Mouse (Mus musculus) kidney, postnatal 36 days (tissue): ENCODE data around the gene Zfp418.
"Not testable (repeated sequence)": the region's sequence is repeated elsewhere in the genome, so short reads cannot be mapped to it uniquely, and the experiment has no call there.

Source experiments
- DNase-seq, 2 experiments: peaks; one replicate each; pipeline ENCODE4 v3.0.0; 2021 to 2022; ENCODE audit warnings: mixed read lengths in 2 of 2

Zfp418 gene

DNA sequence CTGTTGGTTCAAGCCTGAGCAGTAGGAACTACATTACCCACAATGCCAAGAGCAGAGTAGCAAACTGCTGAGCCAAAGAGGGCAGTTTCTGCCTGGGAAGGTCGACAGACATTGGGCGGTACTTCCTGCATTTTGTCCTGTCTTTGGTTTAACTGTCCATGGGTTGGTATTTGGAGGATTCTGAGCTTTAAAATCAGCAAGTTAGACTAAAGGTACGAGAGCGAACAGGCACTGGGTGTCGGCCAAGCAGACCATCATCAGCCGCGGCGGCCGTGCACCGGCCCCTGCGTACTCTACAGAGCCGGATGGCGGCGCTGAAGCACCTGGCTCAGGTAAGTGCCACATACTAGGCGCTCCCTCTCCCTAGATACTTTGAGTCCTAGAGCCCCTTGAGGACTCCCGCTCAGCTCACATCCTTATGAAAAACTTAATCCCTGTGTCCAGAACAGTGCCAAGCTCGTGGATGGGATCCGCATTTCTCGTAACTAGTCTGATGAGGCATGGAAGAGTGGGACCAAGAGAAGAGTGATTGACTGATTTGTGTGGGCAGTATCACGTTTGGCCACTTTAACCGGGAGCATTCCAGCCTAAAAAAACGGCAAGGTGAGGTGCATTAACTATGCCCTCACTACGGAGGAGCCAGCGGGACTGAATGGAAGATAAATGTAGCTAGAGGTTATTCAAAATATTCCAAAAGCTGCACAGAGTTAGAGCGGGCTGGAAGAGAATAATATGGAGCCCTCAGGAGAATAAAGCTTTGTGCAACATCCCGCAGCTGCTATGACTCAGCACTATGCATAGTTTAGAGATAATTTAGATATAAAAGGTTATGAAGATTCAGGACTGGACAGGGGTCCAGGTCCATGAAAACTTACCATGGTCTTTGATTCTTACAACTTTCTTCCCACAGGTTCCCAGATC is at the start of gene Zfp418:
Zfp418 (plus strand) TSS at position 104 of the 921 bp plus-strand sequence.
- DNase-seq, result peak; percentile 71 to 86

DNA sequence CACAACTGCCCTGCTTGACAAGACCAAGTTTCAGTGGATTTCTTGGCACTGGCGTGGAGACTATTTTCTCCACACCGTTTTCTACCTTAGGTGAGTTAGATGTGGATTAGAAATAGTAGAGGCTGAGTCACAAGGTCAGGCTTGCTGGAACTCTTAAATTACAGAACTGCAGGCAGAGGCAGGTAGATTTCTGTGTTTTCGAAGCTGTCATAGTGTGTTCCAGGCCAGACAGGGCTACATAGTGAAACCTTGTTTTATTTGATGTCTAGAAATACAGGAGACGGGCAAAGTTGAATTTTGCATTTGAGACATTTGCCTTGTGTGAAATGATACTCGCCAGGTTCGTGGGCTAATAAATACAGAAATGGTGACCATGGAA is 49.5 kb upstream of the Zfp418 start:
- no peak for DNase-seq

DNA sequence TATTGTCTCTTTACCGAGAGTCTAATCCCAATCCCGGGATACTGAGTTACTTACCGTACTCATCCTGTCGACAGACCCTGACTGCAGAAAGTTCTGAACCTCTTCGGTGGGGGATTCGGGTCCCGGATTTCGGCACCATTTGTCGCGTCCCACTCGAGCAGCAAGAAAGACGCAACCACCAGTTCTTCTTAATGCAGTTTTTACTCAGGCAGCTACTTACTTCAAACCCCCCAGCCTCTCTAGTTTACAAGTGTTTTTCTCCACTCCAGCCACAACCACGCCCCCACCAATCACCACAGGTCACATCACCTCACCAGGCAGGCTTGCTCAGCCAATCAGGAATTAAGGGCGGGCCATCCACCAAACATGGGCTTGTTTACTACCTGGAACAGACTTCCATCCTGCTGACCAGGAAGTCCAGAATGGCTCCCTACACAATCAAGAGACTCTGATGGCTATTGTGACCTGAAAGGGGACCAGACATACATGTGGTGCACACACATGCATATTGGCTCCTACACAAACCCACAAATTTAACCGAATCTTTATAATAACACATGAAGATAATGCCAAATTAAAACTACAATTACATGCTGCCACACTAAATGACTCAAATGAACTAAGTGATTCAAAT is 40.5 kb upstream of the Zfp418 start:
- not testable (repeated sequence) for DNase-seq

DNA sequence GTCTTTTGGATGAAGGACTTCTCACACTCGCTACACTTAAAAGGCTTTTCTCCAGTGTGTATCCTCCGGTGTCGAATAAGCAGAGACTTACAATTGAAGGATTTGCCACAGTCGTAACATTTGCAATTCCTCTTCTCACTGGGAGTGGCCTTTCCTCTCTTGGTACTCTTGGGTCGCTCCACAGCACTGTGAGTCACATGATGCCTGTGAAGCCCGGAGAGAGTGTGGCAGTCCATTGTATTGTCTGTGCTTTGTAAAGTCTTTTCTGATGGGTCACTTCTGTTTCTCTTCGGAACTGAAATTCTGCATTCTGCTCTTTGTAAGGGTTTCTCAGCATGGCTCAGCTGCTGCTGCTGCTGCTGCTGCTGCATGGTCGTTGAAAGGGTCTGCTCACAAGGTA is 38.4 kb upstream of the Zfp418 start:
- no peak for DNase-seq

DNA sequence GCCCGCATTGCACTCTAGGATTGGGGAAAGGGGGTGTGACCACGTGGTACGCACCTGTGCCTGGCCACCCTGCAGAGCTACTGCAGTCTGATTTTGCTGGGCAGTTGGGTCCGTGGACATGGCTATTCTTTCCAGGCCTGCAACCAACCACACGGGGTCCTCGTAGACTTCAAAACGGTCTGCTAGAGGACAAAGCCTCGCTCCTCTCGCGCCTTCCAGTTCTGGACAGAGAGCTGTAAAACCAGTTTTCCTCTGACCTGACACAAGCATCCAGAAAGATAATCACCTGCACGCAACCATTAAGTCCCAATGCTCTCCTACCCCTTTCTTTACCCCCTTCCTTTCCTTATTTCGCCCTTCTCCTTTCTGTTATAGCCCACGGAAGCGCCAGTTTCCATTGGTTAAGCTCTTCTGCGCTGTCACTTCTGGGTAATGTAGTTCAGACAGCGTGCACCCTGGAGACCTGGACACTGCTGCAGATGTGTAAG is 34.7 kb upstream of the Zfp418 start, which contains the start of gene Zfp773:
Zfp773 (minus strand) TSS at position 377 of the 488 bp plus-strand sequence.
- peak; percentile 64 to 72 for DNase-seq

DNA sequence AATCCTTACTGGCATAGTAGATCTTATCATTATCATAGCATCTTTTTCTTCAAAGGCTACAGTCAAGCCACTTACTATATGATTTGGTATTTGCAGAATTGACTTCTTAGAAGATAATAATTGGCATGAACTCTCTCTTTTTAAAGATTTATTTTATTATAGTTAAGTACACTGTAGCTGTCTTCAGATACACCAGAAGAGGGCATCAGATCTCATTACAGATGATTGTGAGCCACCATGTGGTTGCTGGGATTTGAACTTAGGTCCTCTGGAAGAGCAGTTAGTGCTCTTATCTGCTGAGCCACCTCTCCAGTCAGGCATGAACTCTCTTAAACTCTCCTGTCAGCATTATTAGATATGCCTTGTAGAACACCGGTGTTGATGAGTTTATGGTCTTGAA is 26.9 kb upstream of the Zfp418 start:
- no peak for DNase-seq

DNA sequence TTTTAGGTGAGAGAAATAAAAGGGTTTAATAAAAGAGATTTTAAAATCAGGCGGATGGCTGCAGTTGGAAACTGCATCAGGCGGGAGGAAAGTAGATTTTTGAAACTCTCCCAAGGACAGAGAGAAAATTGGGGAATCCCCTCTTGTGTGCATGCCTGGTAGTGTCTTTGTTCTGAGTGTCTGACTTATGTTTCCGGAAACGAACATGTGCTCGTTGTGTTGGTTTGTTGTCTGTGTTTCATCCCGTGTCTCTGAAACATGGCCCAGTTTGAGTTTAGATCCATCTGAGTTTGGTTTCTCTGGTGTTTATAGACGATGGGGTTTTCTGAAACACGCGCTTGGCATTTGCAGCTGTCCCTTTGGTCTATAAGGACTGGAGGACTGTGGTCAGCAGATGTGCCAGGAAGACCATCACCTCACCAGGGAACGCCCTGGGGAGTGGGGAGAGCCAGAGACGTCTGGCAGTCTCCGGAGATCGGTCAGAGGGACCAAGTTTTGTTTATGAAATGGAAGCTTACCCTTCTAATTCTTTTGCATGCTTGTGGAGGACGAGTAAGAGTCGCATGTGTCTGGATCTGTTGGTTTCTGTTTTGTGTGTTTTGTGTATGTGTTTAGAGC is 25.0 kb upstream of the Zfp418 start:
- DNase-seq, result no peak

DNA sequence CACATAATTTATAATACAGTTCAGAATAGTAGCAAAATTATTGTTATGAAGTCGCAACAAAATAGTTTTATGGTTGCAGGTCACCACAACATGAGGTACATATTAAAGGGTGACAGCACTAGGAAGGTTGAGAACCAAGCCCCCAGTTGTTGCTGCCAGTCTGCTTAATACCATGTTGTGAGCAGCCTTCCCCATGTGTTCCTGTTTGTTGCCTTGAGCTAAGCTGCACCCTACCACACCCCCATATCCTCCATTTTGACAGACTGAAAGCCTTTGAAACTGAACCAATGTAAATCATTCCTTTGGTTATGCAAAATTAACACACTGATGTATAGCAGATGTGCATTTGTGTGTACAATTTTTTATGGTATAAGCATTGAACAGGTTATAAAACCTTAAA is 14.8 kb downstream of the Zfp418 start:
- no peak for DNase-seq

DNA sequence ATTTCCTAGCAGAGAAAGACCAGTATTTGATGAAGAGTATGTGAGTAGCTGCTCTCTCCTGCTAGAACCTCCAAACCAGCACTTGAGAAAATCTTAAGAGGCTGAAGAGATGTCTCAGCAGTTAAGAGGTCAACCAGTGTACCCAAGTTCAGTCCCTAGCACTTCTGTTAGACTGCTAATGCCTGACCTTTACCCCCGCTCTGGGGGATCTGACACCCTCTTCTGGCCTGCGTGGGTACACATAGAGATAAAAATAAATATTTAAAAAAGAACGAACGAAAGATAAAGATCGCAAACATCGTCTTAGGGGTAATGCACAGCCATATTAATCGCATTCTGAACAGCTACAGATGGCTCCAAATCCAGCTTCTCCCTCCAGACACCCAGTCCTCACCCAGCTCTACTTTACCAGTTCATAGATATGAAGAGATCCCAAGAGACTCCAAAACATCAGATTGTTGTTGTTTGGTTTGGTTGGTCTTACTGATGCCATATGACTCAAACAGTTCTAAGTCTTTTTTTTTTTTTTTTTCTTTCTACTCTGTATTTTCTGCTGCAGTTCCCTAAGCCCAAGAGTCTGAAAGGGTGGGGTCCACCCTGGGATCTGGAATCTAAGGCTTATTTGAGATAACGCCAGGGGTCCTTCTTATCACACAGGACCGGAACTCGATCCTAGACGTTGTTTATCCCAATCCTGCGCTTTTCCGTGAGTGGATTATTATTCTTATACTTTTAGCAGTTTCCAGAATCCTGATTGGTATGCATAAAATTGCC is 16.5 kb downstream of the Zfp418 start:
- DNase-seq, result peak in 1 of 2 experiments; percentile 11

DNA sequence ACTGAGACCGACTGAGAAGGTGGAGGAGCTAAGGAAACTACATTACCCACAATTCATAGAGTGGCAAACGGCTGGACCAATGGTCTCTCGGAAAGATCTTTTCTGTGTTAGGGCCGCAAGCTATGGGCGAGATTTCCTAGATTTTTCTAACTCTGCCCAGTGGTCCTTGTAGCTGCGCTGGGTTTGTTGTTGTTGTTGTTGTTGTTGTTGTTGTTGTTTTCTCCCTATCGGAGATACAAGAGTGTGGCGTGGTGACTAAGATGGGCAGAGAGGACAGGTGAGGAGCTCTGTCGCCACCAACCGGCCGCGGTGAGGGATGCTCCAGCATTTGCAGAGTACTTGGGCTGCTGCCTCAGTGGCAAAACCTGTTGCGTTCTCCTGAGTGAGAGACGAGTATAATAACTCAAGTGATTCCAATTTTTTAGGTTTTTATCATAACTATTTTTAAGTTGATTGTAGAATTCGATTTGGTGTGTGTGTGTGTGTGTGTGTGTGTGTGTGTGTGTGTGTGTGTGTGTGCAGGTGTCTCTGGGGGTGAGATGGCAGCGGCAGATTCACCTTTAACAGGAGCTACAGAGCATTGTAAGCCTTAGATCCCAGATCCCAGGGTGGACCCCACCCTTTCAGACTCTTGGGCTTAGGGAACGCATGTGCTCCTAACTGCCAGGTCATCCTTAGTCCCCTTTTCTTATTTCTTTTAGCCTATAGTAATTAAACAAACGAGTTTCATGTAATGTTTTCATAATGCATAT is 17.2 kb downstream of the Zfp418 start:
- DNase-seq, result peak; percentile 68 to 85

DNA sequence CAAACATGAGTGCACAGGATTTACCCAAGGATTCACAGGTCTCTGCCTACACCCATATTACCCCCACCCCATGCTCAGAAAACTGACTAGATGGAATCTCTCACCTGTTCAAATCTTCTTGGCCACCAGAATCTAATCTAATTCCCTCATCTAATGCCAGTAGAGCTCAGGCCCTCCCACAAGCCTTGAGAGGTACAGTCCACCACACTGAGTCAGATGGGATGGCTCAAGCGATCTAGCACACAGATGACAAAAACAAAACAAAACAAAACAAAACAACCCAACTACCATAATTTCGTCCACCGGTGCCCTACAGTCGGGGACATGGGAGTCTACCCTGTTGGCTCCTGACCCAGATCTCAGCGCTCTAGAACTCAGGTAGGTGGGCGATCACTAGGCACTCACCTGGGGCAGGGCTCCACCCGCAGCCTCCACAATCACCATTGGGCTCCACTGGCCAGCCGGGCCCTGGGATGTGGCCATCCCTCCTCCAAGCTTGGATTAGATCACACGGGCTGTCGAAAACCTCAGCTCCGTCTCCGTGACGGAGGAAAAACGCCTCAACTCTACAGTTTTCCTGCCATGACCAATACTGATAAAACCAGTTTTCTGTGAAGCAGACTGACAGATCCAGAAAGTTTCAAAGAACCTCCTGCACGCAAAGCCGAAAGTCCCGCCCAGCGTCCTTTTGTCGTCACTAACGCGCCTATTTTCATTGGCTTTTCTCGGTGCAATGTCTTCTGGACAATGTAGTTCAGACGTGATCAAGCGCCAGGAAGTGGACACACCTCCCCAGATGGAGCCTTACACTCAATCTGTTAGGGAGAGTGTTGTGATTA is 38.4 kb downstream of the Zfp418 start, which contains the start of gene Zfp772:
Zfp772 (minus strand) TSS at position 686 of the 839 bp plus-strand sequence.
- DNase-seq, result peak; percentile 41 to 54
